Mouse (Mus musculus): Measurements from ENCODE around the gene Fam76b. TPM values are rescaled to one million over a fixed set of nuclear protein-coding genes. Genes with fewer than 3 reads are reported as not detected.

Gene Fam76b
- polyA plus RNA-seq, 1 experiment from 2014 or later: 21.2 TPM

- Histone ChIP-seq H3K27me3 (ENCODE audit: control insufficient read depth, insufficient read depth, low read depth, low read length) (no peaks in the 10 kb centered on the region), H3K9me3 (ENCODE audit: control insufficient read depth, low read length) (no peaks in the 10 kb centered on the region), H3K36me3 (ENCODE audit: control insufficient read depth, insufficient read depth, low read length) (no peaks in the 10 kb centered on the region), H3K4me1 (replicated peaks; ENCODE audit: control insufficient read depth, insufficient read depth, low read length) (no peaks in the 10 kb centered on the region), H3K9ac (ENCODE audit: low read length) (no peak overlapping the region), H3K27ac (ENCODE audit: low read length) (no peak overlapping the region), H3K4me3 (ENCODE audit: low read length) (no peak overlapping the region), H3K4me2 (ENCODE audit: low read depth, low read length) (no peak overlapping the region)
- ATAC-seq (ENCODE audit: low read depth): no peak
- 16% methylated on average over 2 of the region's 2 CpGs for WGBS
Measured at GRCm38 (mm10) chr9:13882478-13882877, 55.0 kb downstream of the Fam76b start.

DNA sequence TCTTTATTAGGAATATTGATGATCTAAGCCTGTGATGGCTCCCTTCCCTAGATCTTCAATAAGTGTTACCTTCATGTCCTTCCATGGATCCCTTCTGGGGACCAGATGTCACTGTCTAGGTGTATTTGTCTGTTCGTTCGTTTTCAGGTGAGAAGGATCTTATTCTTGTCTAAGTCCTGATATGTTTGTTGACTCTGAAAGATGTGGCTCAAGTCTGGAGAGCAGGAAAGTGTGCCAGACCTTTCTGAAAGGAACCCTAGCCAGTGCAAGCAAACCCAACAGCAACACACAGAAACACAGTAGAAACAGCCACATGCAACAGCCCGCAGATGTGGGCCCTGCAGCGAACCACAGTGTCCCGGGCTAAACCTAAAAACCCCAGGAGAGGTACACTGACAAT is 61.5 kb downstream of the Fam76b start:
- 70% methylated on average over 5 of the region's 5 CpGs for WGBS
- H3K9me3 ChIP-seq (ENCODE audit: control insufficient read depth, low read length): peaks cover 4% of the 10 kb centered on the region
- no peak for ATAC-seq (ENCODE audit: low read depth)
- H3K4me3 ChIP-seq (ENCODE audit: low read length): no peak overlapping the region
- no peaks in the 10 kb centered on the region for H3K36me3 ChIP-seq (ENCODE audit: control insufficient read depth, insufficient read depth, low read length)
- peaks cover 5% of the 10 kb centered on the region; the same call in 1 of the 2 replicates for H3K4me1 ChIP-seq (replicated peaks; ENCODE audit: control insufficient read depth, insufficient read depth, low read length)
- no peak overlapping the region for H3K4me2 ChIP-seq (ENCODE audit: low read depth, low read length)
- H3K27ac ChIP-seq (ENCODE audit: low read length): no peak overlapping the region
- H3K9ac ChIP-seq (ENCODE audit: low read length): no peak overlapping the region
- H3K27me3 ChIP-seq (ENCODE audit: control insufficient read depth, insufficient read depth, low read depth, low read length): 0 out of 2 replicates have a peak, but pooled peaks cover 2% of the 10 kb centered on the region

DNA sequence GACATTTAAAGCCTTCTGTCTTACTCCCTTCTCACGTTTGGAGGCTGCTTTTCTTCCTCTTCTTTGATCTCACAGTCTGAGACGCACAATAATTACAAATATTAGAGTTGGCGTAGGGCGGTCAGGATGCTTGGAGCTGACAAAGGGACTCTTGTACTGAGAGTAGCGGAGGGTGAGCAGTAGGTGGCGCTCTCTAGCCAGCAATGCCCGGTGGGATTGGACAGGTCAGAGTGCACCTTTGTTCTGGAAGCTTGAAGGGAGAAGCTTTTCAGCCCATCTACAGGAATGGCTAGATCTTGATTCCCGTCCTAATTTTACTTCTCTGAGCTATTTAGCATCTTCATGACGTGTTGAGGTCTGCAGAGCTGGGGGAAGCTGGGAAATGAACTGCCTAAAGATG is 62.1 kb downstream of the Fam76b start:
- Histone ChIP-seq H3K9me3 (ENCODE audit: control insufficient read depth, low read length) (peaks cover 4% of the 10 kb centered on the region), H3K36me3 (ENCODE audit: control insufficient read depth, insufficient read depth, low read length) (no peaks in the 10 kb centered on the region), H3K27me3 (ENCODE audit: control insufficient read depth, insufficient read depth, low read depth, low read length) (0 out of 2 replicates have a peak, but pooled peaks cover 2% of the 10 kb centered on the region), H3K27ac (ENCODE audit: low read length) (no peak overlapping the region), H3K4me3 (ENCODE audit: low read length) (no peak overlapping the region), H3K4me2 (ENCODE audit: low read depth, low read length) (0 out of 2 replicates have a peak overlapping the region, but pooled peaks have one; percentile 6), H3K9ac (ENCODE audit: low read length) (no peak overlapping the region), H3K4me1 (replicated peaks; ENCODE audit: control insufficient read depth, insufficient read depth, low read length) (peaks cover 5% of the 10 kb centered on the region; the same call in 1 of the 2 replicates)
- peak; percentile 91 for ATAC-seq (ENCODE audit: low read depth)
- WGBS: 5% methylated on average over 9 of the region's 9 CpGs

- H3K9ac ChIP-seq (ENCODE audit: low read length): no peak overlapping the region
- no peak overlapping the region for H3K27ac ChIP-seq (ENCODE audit: low read length)
- peaks cover 4% of the 10 kb centered on the region for H3K9me3 ChIP-seq (ENCODE audit: control insufficient read depth, low read length)
- peak; percentile 88 for ATAC-seq (ENCODE audit: low read depth)
- H3K4me2 ChIP-seq (ENCODE audit: low read depth, low read length): 0 out of 2 replicates have a peak overlapping the region, but pooled peaks have one; percentile 6
- H3K27me3 ChIP-seq (ENCODE audit: control insufficient read depth, insufficient read depth, low read depth, low read length): 0 out of 2 replicates have a peak, but pooled peaks cover 2% of the 10 kb centered on the region
- no peaks in the 10 kb centered on the region for H3K36me3 ChIP-seq (ENCODE audit: control insufficient read depth, insufficient read depth, low read length)
- H3K4me1 ChIP-seq (replicated peaks; ENCODE audit: control insufficient read depth, insufficient read depth, low read length): peaks cover 5% of the 10 kb centered on the region; the same call in 1 of the 2 replicates
- H3K4me3 ChIP-seq (ENCODE audit: low read length): no peak overlapping the region
- 32% methylated on average over 5 of the region's 5 CpGs for WGBS
Measured at GRCm38 (mm10) chr9:13890171-13890570, 62.7 kb downstream of the Fam76b start.

DNA sequence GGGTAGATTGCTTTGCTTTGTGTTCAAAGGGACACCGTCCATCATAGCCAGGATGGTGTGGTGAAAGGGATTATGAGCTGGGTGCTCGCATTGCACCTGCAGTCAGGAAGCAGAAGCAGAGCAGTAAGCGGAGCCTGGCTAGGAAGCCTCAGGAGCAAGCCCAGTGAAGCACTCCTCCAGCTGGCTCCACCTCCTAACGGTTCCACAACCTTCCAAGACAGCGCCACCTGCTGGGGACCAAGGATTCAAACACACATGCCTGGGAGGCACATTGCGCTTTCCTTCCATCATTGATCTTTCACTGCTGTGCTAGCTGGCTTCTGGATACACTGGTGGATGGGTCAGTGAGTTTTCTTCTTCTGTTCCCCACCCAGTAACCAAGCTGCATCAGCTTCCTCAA is 64.4 kb downstream of the Fam76b start:
- Histone ChIP-seq H3K36me3 (ENCODE audit: control insufficient read depth, insufficient read depth, low read length) (no peaks in the 10 kb centered on the region), H3K4me2 (ENCODE audit: low read depth, low read length) (no peak overlapping the region), H3K9ac (ENCODE audit: low read length) (no peak overlapping the region), H3K27ac (ENCODE audit: low read length) (no peak overlapping the region), H3K4me3 (ENCODE audit: low read length) (no peak overlapping the region), H3K4me1 (replicated peaks; ENCODE audit: control insufficient read depth, insufficient read depth, low read length) (peaks cover 5% of the 10 kb centered on the region; the same call in 1 of the 2 replicates), H3K9me3 (ENCODE audit: control insufficient read depth, low read length) (peaks cover 4% of the 10 kb centered on the region), H3K27me3 (ENCODE audit: control insufficient read depth, insufficient read depth, low read depth, low read length) (0 out of 2 replicates have a peak, but pooled peaks cover 2% of the 10 kb centered on the region)
- WGBS: 93% methylated on average over 6 of the region's 6 CpGs
- ATAC-seq (ENCODE audit: low read depth): no peak

- Histone ChIP-seq H3K4me1 (replicated peaks; ENCODE audit: control insufficient read depth, insufficient read depth, low read length) (peaks cover 5% of the 10 kb centered on the region; the same call in 1 of the 2 replicates), H3K36me3 (ENCODE audit: control insufficient read depth, insufficient read depth, low read length) (no peaks in the 10 kb centered on the region), H3K27ac (ENCODE audit: low read length) (no peak overlapping the region), H3K4me3 (ENCODE audit: low read length) (no peak overlapping the region), H3K27me3 (ENCODE audit: control insufficient read depth, insufficient read depth, low read depth, low read length) (0 out of 2 replicates have a peak, but pooled peaks cover 2% of the 10 kb centered on the region), H3K4me2 (ENCODE audit: low read depth, low read length) (no peak overlapping the region), H3K9ac (ENCODE audit: low read length) (no peak overlapping the region), H3K9me3 (ENCODE audit: control insufficient read depth, low read length) (peaks cover 4% of the 10 kb centered on the region)
- WGBS: 44% methylated on average over 4 of the region's 4 CpGs
- no peak for ATAC-seq (ENCODE audit: low read depth)
Measured at GRCm38 (mm10) chr9:13893044-13893443, 65.5 kb downstream of the Fam76b start.

GRCm38 (mm10) chr9:13894491-13894890 is 67.0 kb downstream of the Fam76b start:
- Histone ChIP-seq H3K27me3 (ENCODE audit: control insufficient read depth, insufficient read depth, low read depth, low read length) (no peaks in the 10 kb centered on the region), H3K4me2 (ENCODE audit: low read depth, low read length) (no peak overlapping the region), H3K9me3 (ENCODE audit: control insufficient read depth, low read length) (peaks cover 4% of the 10 kb centered on the region), H3K36me3 (ENCODE audit: control insufficient read depth, insufficient read depth, low read length) (no peaks in the 10 kb centered on the region), H3K4me3 (ENCODE audit: low read length) (no peak overlapping the region), H3K27ac (ENCODE audit: low read length) (no peak overlapping the region), H3K9ac (ENCODE audit: low read length) (no peak overlapping the region), H3K4me1 (replicated peaks; ENCODE audit: control insufficient read depth, insufficient read depth, low read length) (peaks cover 5% of the 10 kb centered on the region; the same call in 1 of the 2 replicates)
- ATAC-seq (ENCODE audit: low read depth): no peak
- WGBS: 33% methylated on average over 8 of the region's 8 CpGs

GRCm38 (mm10) chr9:13894936-13895335 is 67.4 kb downstream of the Fam76b start:
- no peak overlapping the region for H3K27ac ChIP-seq (ENCODE audit: low read length)
- H3K9ac ChIP-seq (ENCODE audit: low read length): no peak overlapping the region
- no peaks in the 10 kb centered on the region for H3K27me3 ChIP-seq (ENCODE audit: control insufficient read depth, insufficient read depth, low read depth, low read length)
- no peak overlapping the region for H3K4me2 ChIP-seq (ENCODE audit: low read depth, low read length)
- no peak for ATAC-seq (ENCODE audit: low read depth)
- no peaks in the 10 kb centered on the region for H3K36me3 ChIP-seq (ENCODE audit: control insufficient read depth, insufficient read depth, low read length)
- H3K4me1 ChIP-seq (replicated peaks; ENCODE audit: control insufficient read depth, insufficient read depth, low read length): peaks cover 3% of the 10 kb centered on the region; the same call in 1 of the 2 replicates
- H3K9me3 ChIP-seq (ENCODE audit: control insufficient read depth, low read length): peaks cover 4% of the 10 kb centered on the region
- H3K4me3 ChIP-seq (ENCODE audit: low read length): no peak overlapping the region
- 75% methylated on average over 7 of the region's 7 CpGs for WGBS

DNA sequence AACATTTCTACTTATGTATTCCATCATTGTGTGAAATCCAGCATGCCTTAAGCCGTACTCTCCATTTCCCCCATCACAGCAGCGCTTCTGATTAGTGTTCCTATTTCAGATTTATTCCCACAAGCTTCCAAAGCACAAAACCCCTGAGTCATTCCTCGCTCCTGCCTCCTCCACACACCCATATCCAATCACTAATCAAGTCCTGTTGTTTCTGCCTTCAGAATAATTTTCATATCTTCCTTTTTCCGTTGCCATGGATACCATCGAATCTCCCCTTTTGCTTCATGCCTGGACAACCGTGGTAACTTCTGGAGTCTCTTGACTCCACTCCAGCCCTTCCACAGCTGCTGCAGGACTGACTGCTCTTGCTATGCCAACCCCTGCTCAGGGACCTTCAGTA is 68.5 kb downstream of the Fam76b start:
- Histone ChIP-seq H3K27ac (ENCODE audit: low read length) (no peak overlapping the region), H3K4me3 (ENCODE audit: low read length) (no peak overlapping the region), H3K4me2 (ENCODE audit: low read depth, low read length) (no peak overlapping the region), H3K9ac (ENCODE audit: low read length) (no peak overlapping the region), H3K4me1 (replicated peaks; ENCODE audit: control insufficient read depth, insufficient read depth, low read length) (no peaks in the 10 kb centered on the region), H3K36me3 (ENCODE audit: control insufficient read depth, insufficient read depth, low read length) (no peaks in the 10 kb centered on the region), H3K27me3 (ENCODE audit: control insufficient read depth, insufficient read depth, low read depth, low read length) (no peaks in the 10 kb centered on the region), H3K9me3 (ENCODE audit: control insufficient read depth, low read length) (peaks cover 4% of the 10 kb centered on the region)
- no peak for ATAC-seq (ENCODE audit: low read depth)
- WGBS: 61% methylated on average over 6 of the region's 6 CpGs
